Mouse (Mus musculus): ENCODE data around the gene Tmprss11b.

Tmprss11b gene

DNA sequence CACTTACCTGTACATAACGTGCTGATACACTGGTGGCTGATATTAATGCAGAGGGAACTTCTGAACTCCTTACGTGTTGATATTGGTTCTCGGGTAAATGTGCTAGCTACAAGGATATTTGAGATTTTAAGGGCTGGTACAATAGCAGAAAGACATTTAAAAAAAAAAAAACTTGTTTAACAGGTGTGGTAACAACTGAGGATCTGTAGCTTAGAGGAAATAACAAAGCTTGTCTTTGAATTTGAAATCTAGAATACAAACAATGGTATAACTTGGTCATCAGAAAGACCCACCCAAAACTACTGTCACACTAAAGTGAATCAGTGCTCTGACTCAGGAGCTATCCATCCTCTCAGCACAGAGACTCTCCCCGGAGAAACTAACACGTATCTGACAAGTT lies at the start of gene Tmprss11b:
Tmprss11b (minus strand) TSS at position 101 of the 400 bp plus-strand sequence.
- no peak for DNase-seq (ENCODE audit: low spot score)

DNA sequence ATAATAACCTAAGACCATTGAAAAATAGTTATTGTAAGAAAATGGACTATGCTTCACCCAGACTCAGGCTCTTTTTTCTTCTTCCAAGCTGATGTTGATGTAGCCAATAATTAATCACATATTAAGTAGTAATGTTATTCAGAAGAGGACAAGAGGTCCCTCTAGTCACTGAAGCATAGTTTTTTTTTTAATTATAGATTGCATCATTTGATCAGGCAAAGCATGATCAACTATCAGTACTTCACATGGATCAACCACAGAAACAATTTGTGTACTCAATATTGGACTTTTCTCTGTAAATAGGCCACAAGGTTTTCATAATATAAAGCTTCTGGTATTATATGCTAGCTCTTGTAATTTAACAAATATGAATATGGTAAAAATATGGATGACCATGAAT lies 48.9 kb upstream of the Tmprss11b start:
- DNase-seq (ENCODE audit: low spot score) = no peak

DNA sequence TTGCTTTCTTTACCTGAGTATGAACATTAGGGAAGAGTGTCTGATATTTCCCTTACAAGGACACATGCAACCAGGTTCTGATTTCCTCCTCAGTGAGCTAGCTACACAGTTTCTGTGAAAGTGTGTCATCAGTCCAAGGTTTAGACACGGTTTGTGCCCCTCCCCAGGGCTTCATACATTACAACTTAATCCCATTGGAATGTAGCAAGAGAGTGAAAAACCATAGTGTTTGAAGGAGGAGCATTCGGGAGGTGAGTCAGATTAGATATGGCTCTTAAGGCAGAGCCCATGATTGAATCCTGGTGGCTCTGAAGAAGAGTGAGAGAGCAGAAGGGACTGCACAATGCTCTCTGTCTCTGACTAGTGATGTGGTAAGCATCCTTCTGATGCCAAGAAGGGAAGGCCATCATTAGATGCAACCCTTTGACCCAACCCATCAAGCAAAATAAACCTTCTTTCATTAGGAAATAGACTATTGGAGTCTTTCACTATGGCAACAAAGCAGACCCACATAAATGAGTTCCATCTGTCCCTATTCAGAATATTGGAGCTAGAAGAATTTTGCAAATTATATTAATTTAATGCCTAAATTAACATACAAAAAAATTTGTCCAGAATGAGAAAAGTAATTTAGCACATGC lies 46.8 kb upstream of the Tmprss11b start:
- no peak for DNase-seq (ENCODE audit: low spot score)

DNA sequence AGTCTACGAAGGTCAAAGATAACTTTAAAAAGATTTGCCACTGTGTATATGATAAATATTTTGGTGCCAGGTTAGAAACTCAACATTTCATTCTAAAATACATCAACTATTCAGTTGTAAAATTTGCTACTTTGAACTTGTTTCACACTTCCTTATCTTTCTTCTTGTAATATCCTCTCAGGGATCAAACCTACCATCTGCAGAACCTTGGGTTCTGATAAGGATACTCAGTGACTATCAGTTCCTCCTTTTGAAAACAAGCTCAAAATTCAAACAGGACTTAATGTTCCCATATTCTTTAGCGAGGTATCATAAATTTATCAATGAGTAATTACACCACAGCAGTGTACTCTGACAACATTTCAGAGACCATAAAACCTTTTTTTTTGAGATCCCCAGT lies 38.8 kb upstream of the Tmprss11b start:
- DNase-seq (ENCODE audit: low spot score) = no peak

DNA sequence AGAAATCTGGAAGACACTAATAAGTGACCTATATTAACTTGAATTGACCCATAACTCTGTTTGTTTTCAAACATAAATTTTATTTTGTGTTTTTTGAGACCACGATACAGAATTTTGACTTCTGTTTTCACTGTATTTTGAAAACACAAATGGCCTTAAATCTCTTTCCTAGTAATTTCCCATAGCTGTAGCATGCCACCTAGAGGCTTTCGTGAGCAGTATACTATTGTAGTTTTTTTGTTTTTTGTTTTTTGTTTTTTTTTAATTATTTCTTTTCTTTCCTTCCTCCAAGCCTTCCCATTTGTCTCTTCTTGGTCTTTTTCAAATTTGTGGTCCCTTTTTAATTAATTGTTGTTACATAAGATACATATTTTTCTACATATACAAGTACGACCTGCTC lies 28.8 kb upstream of the Tmprss11b start:
- DNase-seq (ENCODE audit: low spot score) = no peak

DNA sequence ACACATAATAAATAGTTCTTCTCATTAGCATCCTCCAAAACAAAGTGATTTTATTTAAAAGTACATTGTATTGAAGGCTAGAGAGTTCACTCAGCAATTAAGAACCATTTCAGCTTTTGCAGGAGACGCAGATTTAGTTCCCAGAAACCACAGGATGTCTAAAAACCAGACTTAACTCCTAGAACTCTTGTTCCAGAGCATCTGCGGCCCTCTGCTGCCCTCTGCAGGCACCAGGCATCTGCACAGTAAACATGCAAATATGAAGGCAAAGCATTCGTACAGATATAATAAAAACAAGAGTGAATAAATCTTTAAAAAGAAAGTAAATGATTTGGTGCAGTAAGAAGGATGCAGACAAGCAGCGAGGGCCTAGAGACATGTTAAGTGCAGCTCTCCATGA lies 8.5 kb upstream of the Tmprss11b start:
- peak; percentile 27 for DNase-seq (ENCODE audit: low spot score)

DNA sequence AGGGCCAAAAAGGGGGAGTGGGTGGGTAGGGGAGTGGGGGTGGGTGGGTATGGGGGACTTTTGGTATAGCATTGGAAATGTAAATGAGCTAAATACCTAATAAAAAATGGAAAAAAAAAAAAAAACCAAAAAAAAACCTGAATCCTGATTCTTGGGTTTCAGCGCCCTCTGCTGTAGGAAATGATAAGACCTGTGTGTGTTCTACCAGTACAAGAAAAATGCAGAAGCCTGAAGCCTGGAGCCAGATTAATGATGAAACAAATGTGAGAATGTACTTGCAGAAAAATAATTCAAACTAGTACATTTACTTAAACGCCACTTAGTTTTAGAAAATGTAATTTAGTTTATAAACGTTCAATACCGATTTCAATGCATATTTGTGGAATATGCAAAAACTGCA lies 27.0 kb downstream of the Tmprss11b start:
- peak; percentile 14 for DNase-seq (ENCODE audit: low spot score)

DNA sequence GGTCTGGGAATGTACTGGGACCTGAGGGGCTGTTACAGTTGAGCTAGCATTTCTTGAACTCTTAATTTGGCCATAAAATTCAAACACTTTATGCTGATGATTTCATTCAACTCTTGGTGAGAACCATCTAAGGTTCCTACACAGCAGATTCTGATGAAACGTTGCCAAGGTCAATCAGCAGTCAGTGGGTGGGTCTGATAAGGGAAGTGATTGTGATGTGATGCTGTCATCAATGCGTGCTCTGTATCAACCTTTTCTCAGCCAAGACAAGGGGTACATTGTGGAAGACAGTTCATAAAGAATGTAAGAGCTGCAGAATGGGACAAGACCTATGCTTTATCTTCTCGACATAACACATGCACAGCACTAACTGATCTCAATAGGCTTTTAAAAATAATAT lies 35.4 kb downstream of the Tmprss11b start:
- DNase-seq (ENCODE audit: low spot score) = no peak

DNA sequence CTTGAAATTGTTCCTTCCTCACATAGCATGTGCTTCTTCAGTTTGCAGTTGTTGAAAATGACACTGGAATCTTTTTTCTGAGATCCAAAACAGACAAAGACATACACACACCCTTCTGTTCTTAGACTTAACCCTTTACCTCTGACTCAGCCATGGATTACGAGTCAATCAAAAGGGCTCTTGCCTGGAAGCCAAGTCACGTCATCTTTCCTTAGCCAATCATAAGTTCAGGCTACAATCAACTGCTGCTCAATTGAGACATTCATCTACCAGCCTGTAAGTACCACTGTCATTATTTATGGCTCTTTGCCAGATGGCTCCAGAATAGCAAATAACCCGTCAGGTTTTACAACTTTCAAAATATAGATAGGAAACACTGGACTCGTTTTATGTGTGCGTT lies 43.8 kb downstream of the Tmprss11b start, which contains the start of gene Tmprss11f:
Tmprss11f (minus strand) TSS at position 101 of the 400 bp plus-strand sequence.
- DNase-seq (ENCODE audit: low spot score) = no peak

DNA sequence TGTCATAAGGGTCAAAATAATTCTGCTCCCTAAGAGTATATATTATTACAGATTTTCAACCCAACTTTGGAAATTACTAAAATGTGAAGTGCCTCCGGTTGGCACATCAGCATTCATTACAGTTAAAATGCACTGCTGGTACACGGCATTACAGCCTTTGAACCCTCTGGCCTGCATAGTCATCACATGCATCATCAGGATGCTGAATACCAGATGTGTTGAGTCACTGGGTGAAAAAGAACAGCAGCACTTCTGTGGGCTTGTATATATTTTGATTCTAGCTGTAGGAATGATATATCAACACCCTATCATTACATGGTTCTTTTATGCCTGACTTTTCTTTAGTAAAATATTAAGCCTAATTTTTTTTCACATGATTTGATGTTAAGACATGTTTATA lies 45.5 kb downstream of the Tmprss11b start:
- DNase-seq (ENCODE audit: low spot score) = no peak

DNA sequence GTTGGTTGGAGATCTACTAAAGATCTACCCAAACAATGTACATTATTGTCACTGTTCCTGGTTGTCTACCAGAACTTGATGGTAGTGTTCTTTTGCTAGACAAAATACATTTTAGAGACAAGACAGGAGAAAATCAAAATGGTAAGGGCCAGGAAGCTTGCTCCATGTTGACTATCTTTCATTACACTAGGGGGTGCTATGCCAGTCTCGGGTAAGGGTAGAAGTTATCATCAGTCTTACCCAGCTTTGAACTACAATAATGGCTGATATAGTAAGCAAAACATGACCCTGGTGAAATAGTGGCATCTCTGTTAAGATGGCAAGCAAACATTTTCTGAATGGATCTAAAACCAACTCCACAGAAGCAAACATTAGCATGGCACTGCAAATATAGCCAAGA lies 54.4 kb downstream of the Tmprss11b start:
- DNase-seq (ENCODE audit: low spot score) = no peak

All from left cerebral cortex, adult 11 months (tissue).